30 mouse cellular contexts compared by ENCODE assay signal in the genomic region with DNA sequence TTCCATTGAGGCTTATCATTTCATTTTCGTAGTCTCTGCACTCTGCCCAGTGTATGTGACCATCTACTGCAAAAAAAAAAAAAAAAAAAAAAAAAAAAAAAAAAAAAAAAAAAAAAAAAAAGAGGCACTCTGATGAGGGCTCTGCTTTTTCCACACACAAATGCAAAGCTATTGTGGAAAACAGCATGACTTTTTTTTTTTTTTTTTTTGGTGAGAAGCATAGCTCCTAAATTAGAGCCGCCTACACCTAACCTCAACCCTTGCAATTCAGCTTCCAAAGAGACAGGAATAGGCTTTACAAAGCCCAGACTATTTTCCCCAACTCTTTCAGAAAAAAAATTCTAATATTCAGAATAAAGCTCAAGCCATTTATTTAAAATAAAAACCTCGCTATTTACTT. TPM values are rescaled to one million over a fixed set of nuclear protein-coding genes. Genes with fewer than 3 reads are reported as not detected.
"Had no signal": no experiment of that assay in that cellular context is flagged by ENCODE, and none has a peak within 500 bp of the region (broad histone marks: within the 10 kb centered on the region; RNA-seq: fewer than 3 reads in every experiment).

No protein-coding gene starts in this region.

- H3K9me3 ChIP-seq: heart, embryonic 13.5 days; heart, embryonic 15.5 days; hindbrain, embryonic 10.5 days; hindbrain, embryonic 12.5 days; intestine, embryonic 15.5 days; kidney, embryonic 15.5 days; limb, embryonic 10.5 days; limb, embryonic 12.5 days; liver, embryonic 13.5 days; liver, embryonic 15.5 days had no signal

- H3K9ac ChIP-seq: heart, embryonic 13.5 days; heart, embryonic 15.5 days; hindbrain, embryonic 12.5 days; hindbrain, embryonic 14.5 days; intestine, embryonic 15.5 days; kidney, embryonic 15.5 days; limb, embryonic 12.5 days; liver, embryonic 13.5 days; liver, embryonic 15.5 days had no signal

- H3K4me3 ChIP-seq: heart, adult 2 months; heart, embryonic 13.5 days; heart, embryonic 15.5 days; hindbrain, embryonic 10.5 days; hindbrain, embryonic 12.5 days; intestine, embryonic 15.5 days; kidney, embryonic 15.5 days; limb, embryonic 10.5 days; limb, embryonic 12.5 days; liver, embryonic 13.5 days; liver, embryonic 15.5 days had no signal

- H3K27ac ChIP-seq: heart, adult 2 months; heart, embryonic 13.5 days; heart, embryonic 15.5 days; hindbrain, embryonic 10.5 days; hindbrain, embryonic 12.5 days; hindbrain, embryonic 14.5 days; intestine, embryonic 15.5 days; kidney, embryonic 15.5 days; kidney, postnatal 0 days; limb, embryonic 10.5 days; limb, embryonic 12.5 days; liver, embryonic 13.5 days; liver, embryonic 15.5 days had no signal

- H3K36me3 ChIP-seq: heart, embryonic 13.5 days; heart, embryonic 15.5 days; hindbrain, embryonic 10.5 days; hindbrain, embryonic 12.5 days; intestine, embryonic 15.5 days; kidney, embryonic 15.5 days; limb, embryonic 10.5 days; limb, embryonic 12.5 days; liver, embryonic 13.5 days; liver, embryonic 15.5 days had no signal

- H3K4me1 ChIP-seq: heart, embryonic 13.5 days; heart, embryonic 15.5 days; hindbrain, embryonic 10.5 days; intestine, embryonic 15.5 days; kidney, embryonic 15.5 days; limb, embryonic 10.5 days; limb, embryonic 12.5 days; liver, embryonic 13.5 days; liver, embryonic 15.5 days had no signal

- DNase-seq: gastrocnemius, postnatal 14 days; gastrocnemius, postnatal 36 days; heart, adult 11 months; heart, adult 2 months; heart, postnatal 4 days; kidney, adult 11 months; kidney, adult 2 months; kidney, adult 9 months; kidney, postnatal 14 days; kidney, postnatal 36 days; layer of hippocampus, postnatal 36 days; liver; liver, embryonic 13.5 days had no signal

RNA-seq across cellular contexts. Expression of a gene that starts 54.0 kb away (rescaled TPM):
- total RNA-seq: gastrocnemius, adult 18-20 months; gastrocnemius, postnatal 36 days had no signal
- polyA plus RNA-seq: heart, embryonic 11.5 days; heart, embryonic 13.5 days; heart, embryonic 15.5 days; heart, postnatal 0 days; hindbrain, embryonic 10.5 days; hindbrain, embryonic 12.5 days; hindbrain, embryonic 14.5 days; hindbrain, embryonic 16.5 days; inflammation-experienced regulatory T-cells, adult 6 months; intestine, embryonic 15.5 days; kidney, embryonic 15.5 days; kidney, postnatal 0 days; limb, embryonic 10.5 days; limb, embryonic 12.5 days; liver, embryonic 11.5 days; liver, embryonic 13.5 days; liver, embryonic 15.5 days had no signal
